8 mouse cellular contexts compared by ENCODE assay signal in genomic region chr2:32182676-32183296, GRCm38 (mm10). TPM values are rescaled to one million over a fixed set of nuclear protein-coding genes. Genes with fewer than 3 reads are reported as not detected.
DNase-seq lines count a peak whose midpoint lies in the region; ATAC-seq lines count a peak whose summit lies in the region.

No protein-coding gene starts in this region.

- 82% methylated on average over 13 of the region's 13 CpGs for WGBS in liver, embryonic 11.5 days
- WGBS in embryonic facial prominence, embryonic 12.5 days = 78% methylated on average over 13 of the region's 13 CpGs
- 67% methylated on average over 13 of the region's 13 CpGs for WGBS in stomach, embryonic 14.5 days

- no peak for DNase-seq in liver, embryonic 11.5 days (ENCODE audit: low spot score)
- no peak for DNase-seq in liver
- DNase-seq in heart, postnatal 14 days = peak; percentile 47 to 56
- peak; percentile 83 to 90 for DNase-seq in lung, adult 18-20 months
- DNase-seq in T-cell, adult 2 months (ENCODE audit: low spot score) = no peak
- no peak for DNase-seq in frontal cortex, postnatal 10 days (ENCODE audit: low spot score in 2 of 2)

- no peaks in the 10 kb centered on the region for H3K27me3 ChIP-seq in liver, embryonic 11.5 days (replicated peaks; ENCODE audit: control insufficient read depth, insufficient read depth, low read length)
- H3K27me3 ChIP-seq in embryonic facial prominence, embryonic 12.5 days = no peaks in the 10 kb centered on the region
- no peaks in the 10 kb centered on the region for H3K27me3 ChIP-seq in stomach, embryonic 14.5 days (ENCODE audit: control insufficient read depth, insufficient read depth, low read length)

- peaks cover 8% of the 10 kb centered on the region for H3K4me1 ChIP-seq in liver, embryonic 11.5 days (replicated peaks; ENCODE audit: control insufficient read depth, insufficient read depth, low read length)
- H3K4me1 ChIP-seq in embryonic facial prominence, embryonic 12.5 days = peaks cover 32% of the 10 kb centered on the region
- peaks cover 31% of the 10 kb centered on the region; the same call in 1 of the 2 replicates for H3K4me1 ChIP-seq in stomach, embryonic 14.5 days (ENCODE audit: control insufficient read depth, insufficient read depth, low read length)

- intact Hi-C loops in heart, postnatal 14 days (cut with DNase I) = no loop called here

- no peak for ATAC-seq in liver, embryonic 11.5 days (replicated peaks; ENCODE audit: low FRiP score)
- no peak for ATAC-seq in embryonic facial prominence, embryonic 12.5 days (ENCODE audit: insufficient number of reproducible peaks, insufficient read depth, low FRiP score, low TSS enrichment)
- ATAC-seq in stomach, embryonic 14.5 days (ENCODE audit: insufficient number of reproducible peaks, insufficient read depth, low FRiP score, low read depth) = peak; percentile 30; the same call in 1 of the 2 replicates

- no peaks in the 10 kb centered on the region for H3K9me3 ChIP-seq in liver, embryonic 11.5 days (ENCODE audit: control insufficient read depth, low read length)
- no peaks in the 10 kb centered on the region for H3K9me3 ChIP-seq in embryonic facial prominence, embryonic 12.5 days
- no peaks in the 10 kb centered on the region for H3K9me3 ChIP-seq in stomach, embryonic 14.5 days (ENCODE audit: control insufficient read depth, low read depth, low read length)

- H3K4me3 ChIP-seq in liver, embryonic 11.5 days (ENCODE audit: low read depth, low read length) = no peak overlapping the region
- no peak overlapping the region for H3K4me3 ChIP-seq in embryonic facial prominence, embryonic 12.5 days
- H3K4me3 ChIP-seq in stomach, embryonic 14.5 days (ENCODE audit: low read depth, low read length) = no peak overlapping the region

- peak overlapping the region; percentile 43; the same call in 1 of the 2 replicates for H3K27ac ChIP-seq in liver, embryonic 11.5 days (ENCODE audit: low read depth, low read length)
- peak overlapping the region; percentile 38; the same call in 1 of the 2 replicates for H3K27ac ChIP-seq in embryonic facial prominence, embryonic 12.5 days
- peak overlapping the region; percentile 67; the same call in 1 of the 2 replicates for H3K27ac ChIP-seq in stomach, embryonic 14.5 days (ENCODE audit: low read length)

- H3K9ac ChIP-seq in liver, embryonic 11.5 days (ENCODE audit: low read depth, low read length) = no peak overlapping the region
- no peak overlapping the region for H3K9ac ChIP-seq in embryonic facial prominence, embryonic 12.5 days
- no peak overlapping the region for H3K9ac ChIP-seq in stomach, embryonic 14.5 days (replicated peaks; ENCODE audit: low read depth, low read length)

- H3K4me2 ChIP-seq in liver, embryonic 11.5 days = no peak overlapping the region
- no peak overlapping the region for H3K4me2 ChIP-seq in embryonic facial prominence, embryonic 12.5 days (replicated peaks)
- no peak overlapping the region for H3K4me2 ChIP-seq in stomach, embryonic 14.5 days (replicated peaks; ENCODE audit: low read depth, low read length)

- H3K36me3 ChIP-seq in liver, embryonic 11.5 days (ENCODE audit: control insufficient read depth, insufficient read depth, low read length) = peaks cover 33% of the 10 kb centered on the region
- peaks cover 48% of the 10 kb centered on the region for H3K36me3 ChIP-seq in embryonic facial prominence, embryonic 12.5 days
- H3K36me3 ChIP-seq in stomach, embryonic 14.5 days (ENCODE audit: control insufficient read depth, insufficient read depth, low read length) = peaks cover 38% of the 10 kb centered on the region

RNA-seq across cellular contexts. Expression of gene Prrc2b, which starts 31.9 kb away (rescaled TPM):
- 37.8 and 48.1 TPM in 2 replicates for polyA plus RNA-seq in liver, embryonic 11.5 days (2014; fragmentation: Nextera tagmentation; extraction: Ambion mirVana)
- polyA plus RNA-seq in embryonic facial prominence, embryonic 12.5 days (2016; fragmentation: Nextera tagmentation; extraction: Ambion mirVana) = 81.8 and 83.2 TPM in 2 replicates
- total RNA-seq in heart, postnatal 14 days (2021) = 100 to 1,000 TPM in 1 of 2 experiments, 10 to 100 TPM in 1; 92.9 to 101 TPM
- polyA plus RNA-seq in stomach, embryonic 14.5 days (2014; fragmentation: Nextera tagmentation; extraction: Ambion mirVana) = 54.2 and 59.8 TPM in 2 replicates

RNA-seq across cellular contexts. Expression of gene Pomt1, which starts 53.6 kb away (rescaled TPM):
- 35.7 and 37.1 TPM in 2 replicates for polyA plus RNA-seq in liver, embryonic 11.5 days (2014; fragmentation: Nextera tagmentation; extraction: Ambion mirVana)
- polyA plus RNA-seq in embryonic facial prominence, embryonic 12.5 days (2016; fragmentation: Nextera tagmentation; extraction: Ambion mirVana) = 30.2 and 32.1 TPM in 2 replicates
- 10 to 100 TPM; 11.7 to 13.4 TPM for total RNA-seq in heart, postnatal 14 days (2021)
- polyA plus RNA-seq in stomach, embryonic 14.5 days (2014; fragmentation: Nextera tagmentation; extraction: Ambion mirVana) = 28.2 TPM in 2 replicates

Comparison
In these comparisons a context has a peak if more than half of its experiments do, and no peak if none do; other contexts are left out.
1. DNase-seq: peak in heart, postnatal 14 days (2 of 2) and lung, adult 18-20 months (2 of 2); none in liver, embryonic 11.5 days (single experiment), liver (single experiment), T-cell, adult 2 months (single experiment) and frontal cortex, postnatal 10 days (0 of 2).
2. Peak in every context shown above with its lines, with median percentiles within 50 percentile points of each other: H3K27ac ChIP-seq.